Mouse (Mus musculus): Measurements from ENCODE around the gene Syt16.

The Syt16 gene

DNA sequence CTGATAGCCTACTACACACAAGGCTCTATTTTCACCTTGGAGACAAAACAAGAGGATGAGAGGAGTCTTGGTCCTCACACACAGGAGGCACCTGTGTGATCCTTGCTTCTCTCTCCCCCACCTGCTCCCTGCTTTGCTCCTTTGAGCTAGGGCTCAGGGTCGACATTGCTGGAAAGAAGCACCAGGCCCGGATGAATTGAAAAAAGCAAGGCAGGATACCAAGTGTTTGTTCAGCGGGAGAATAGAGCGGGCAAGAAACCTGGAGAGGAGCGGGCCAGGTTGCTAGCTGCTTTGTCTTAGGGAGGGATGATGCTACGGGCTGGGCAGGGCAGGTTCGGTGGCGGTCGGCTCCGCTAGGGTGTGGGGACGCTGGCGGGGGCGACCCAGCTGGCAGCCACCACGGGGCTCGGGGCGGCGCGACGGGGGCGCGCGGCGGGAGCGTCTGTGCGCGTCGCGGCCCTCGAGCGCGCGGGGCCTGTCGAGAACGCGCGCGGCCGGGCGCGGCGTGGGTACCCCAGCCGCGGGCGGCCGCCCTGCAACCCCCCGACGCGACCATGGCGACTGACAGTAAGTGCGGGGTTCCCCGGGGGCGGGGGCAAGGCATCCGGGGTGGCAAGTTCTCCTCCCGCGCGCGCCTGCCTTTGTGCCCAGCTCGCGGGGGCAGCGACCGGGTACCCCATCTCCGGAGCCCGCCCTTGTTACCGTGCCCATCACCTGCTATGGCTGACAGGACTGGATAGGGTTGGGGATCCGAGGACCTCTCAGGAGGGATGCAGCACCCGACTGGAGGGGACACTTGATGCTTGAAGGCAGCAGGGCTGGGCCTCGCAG lies at the start of gene Syt16:
TSS of gene Syt16 (plus strand) at position 365 of the 831 bp plus-strand sequence.
- DNase-seq, result peak; percentile 12 to 36

DNA sequence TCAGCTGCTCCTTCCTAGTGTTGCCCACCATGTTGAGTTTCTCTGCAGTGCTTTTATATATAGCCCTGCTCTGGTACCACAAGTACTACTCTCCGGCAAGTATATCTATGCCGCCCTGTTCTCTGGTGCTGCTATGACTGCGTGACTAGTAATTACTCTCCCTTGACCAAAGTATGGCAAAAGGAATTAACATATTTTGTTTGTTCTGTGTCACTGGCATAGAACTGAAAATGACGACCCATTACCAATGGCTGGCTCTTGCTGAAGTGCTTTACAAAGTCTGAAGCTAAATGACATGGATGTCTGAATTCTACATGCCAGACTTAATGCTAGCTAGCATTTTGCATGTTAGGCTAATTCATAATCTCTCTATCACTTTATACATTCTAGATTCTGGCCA lies 49.0 kb upstream of the Syt16 start:
- no peak for DNase-seq

DNA sequence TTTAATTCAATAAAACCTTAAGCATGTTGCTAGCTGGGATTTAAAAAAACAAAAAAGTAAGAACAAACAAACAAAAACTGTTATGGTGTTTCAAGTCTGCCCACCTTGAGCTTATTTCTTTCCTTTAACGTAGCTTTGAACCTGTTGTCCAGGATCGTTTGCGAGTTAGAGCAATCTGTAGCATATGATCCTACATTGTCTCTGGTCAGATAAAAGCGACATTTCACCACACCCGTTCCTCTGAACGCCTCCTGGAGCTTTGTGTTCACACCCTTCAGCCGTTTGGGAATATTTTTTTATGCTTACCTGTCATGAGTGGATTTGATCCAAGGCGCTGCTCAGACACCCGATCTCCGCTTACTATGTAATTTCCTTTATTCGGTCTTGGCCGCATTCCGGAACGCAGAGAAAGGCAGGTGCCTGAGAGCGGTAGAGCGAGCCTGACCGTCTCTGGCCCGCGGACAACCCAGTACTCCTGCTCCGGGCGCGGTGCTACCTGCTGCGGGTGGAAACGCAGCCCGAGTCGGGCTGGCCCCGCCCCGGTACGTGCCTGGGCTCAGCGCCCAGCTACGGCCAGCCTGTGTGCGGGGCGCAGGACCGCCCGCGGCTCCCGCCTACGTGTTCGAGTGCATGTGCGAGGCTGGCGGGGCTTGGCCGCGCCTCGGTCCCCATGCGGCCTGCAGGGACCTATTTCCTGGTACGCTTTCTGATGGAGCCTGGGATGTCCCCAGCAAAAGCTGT lies 48.0 kb upstream of the Syt16 start:
- DNase-seq, result peak in 1 of 2 experiments; percentile 15

DNA sequence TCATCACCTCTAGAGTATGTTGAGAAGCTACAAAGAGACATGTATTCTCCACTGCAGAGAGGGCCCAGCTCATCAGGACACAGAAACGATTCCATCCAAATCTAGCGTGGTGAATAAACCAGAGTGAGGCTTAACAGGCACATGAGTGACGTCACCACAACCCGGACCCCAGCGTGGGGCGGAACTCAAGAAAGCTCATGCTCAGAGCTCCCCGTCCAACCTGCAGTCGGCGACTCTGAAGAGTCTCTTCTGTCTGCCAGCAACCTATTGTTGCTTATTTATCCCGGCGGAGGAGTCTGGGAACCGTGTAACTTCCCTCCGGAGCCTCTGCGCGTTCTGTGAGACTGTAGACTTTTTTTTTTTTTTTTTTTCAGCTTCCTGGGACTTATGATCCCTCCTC lies 44.6 kb upstream of the Syt16 start:
- DNase-seq, result peak; percentile 59 to 74

DNA sequence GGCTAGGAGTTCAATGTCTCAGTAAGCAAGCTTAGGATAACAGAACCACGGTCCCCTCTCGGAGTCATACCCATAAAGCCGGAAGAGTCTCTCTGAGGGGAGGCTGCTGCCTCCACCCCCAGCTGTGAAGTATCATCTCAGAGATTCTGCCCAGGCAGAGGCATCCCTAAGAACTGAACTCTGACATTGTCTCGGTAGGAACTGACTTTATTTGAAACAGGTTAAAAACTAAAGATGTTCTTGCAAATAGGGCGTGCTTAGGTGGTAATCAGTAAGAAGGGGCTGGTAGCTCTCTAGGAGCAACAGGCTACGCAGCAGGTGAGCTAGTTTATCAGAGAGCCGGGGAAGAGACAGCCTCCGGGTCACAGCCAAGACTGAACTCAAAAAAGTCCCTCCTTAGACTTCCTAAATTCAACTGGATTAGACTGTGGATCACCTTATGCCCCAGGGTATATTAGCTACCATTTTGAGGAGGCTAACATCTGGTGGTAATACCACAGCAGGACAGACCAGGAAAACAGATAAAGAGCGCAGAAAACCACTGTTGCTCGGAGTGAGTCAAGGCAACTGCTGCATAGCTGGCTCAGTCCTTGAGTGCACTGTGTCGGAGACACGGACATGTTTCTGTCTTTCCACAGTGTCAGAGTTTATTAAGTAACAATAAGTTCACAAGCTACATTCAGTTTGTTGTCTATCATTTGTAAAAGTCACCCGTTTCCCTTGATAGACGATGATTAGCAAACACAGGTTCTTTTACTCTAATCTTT lies 43.9 kb upstream of the Syt16 start:
- DNase-seq, result peak; percentile 29 to 32

DNA sequence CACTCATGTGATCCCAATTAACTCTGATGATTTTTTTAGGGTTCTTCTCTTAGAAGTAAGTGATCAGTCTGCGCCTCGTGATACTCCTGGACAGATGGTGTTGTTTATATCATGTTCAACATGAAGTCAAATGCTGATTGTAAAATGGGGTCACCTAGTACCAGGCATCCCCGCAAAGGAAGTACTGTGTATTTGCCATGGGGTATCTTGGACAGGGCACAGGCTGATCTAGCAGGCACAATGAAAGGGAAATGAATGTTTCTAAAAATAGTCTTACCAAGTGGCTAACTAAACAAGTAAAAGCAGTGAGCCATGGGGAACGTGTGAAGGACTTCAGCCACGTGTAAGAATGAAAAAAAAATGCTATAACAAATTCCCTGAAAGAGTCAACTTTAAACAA lies 42.7 kb upstream of the Syt16 start:
- DNase-seq, result no peak

DNA sequence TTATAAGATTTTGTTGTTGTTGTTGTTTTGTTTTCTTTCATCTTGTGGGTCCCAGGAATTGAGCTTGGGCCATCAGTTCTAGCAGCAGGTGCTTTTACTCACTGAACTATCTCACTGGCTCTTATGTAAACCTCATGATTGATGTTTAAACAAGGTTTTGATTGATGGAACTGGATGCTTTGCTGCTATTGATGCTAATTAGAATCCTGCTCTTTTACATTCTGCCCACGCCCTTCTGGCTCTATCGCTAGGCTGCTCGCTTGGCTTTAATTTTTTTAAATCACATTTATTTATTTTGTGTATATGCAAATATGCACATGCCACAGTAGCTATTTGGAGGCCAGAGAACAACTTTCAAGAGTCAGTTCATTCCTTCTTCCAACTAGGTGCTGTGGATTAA lies 39.8 kb upstream of the Syt16 start:
- DNase-seq, result no peak

DNA sequence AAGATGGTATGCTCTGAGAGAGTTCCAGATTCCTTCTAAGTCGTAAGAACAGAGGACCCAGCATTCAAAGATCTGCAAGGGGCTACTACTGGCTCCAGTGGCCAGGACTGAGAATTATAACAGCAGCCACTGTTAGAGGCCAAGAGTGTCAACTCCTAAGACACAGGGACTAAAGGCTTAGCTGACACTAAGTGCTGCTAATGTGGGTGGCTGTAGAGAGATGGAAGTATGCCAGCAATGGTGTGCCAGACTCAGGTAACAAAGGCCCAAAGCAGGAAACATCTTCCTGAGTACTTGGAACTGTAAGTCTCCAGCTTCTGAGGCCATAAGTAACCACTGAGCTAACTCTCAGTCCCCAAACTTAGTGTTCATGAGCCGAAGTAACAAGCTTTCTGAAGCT lies 38.6 kb upstream of the Syt16 start:
- no peak for DNase-seq

DNA sequence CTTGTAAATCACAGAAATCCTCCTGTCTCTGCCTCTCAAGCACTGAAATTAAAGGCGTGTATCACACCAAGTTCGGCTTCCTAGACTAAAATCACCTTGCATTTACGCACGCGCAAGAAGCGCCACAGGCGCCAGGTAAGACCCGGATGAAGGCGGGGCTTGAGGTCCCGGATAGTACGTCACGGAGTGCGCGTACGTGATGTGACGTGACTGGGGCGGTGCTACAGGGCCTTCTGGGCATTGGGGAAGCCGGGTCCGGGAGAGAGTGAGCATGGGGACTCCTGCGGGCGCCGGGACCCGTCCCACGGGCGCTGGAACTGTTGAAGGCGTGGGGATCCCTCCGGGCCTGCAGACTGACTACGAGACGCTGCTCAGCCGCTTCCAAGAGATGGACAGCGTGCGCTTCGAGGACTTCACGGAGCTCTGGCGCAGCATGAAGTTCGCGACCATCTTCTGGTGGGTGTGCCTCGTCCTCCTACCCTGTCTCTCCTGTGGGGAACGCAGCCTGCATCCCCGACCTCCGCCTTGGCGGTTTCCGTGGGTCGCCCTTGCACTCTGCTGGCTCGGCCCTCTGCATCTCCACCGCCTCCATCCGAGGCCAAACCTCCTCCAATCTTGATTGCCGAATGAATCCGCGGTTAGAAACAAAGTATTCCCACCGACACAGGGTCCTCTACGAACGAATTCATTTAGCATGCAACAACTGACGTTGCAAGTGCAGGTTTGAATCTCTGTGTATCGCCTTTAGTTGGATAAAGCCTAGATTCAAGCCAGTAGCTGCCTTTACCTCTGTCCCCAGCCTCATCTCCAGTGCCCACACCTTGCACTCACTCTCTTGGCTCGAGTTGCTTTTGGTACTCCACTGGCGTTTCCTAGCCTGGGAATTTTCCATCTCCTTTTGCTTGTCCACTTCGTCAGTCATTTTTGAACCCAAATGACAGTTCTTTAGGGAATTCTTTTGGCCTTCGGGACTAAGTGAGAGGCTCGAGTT lies 32.9 kb upstream of the Syt16 start, which contains the start of gene Snapc1:
TSS of gene Snapc1 (plus strand) at position 191 of the 991 bp plus-strand sequence.
- peak; percentile 97 for DNase-seq

DNA sequence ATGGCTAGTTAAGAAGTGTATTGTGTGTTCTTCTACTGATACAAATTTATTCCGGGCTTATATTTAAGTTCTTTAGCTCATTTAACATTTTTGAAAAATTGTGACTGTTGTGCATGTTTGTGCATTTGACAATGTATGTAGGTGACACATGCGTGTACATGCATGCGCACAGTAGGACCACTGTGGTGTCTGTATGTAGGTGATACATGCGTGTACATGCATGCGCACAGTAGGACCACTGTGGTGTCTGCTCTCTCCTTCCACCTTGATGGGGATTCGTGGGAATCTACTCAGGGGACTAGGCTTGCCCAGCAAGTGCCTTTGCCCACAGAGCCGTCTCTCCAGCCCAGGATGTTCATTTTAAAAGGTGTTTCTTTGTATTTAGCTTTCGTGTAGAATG lies 28.3 kb upstream of the Syt16 start:
- no peak for DNase-seq

DNA sequence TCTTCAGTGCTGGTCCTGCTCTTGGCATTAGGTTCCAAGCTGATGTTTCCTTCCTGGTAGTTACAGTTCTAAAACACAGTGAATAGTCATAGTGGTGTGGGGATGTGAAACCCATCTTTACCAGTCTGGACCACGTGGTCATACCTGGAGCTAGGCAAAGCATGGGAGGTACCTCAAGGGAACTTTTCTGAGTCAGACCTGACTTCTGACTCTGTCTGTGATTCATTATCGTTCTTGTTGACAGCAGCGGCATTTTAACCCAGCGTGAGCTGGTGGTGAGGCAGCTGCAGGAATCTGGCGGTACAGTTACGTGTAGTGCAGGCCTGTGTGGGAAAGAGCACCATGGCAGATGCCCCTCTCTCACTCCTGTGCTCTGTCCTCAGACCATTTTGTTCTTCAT lies 22.9 kb upstream of the Syt16 start:
- no peak for DNase-seq

DNA sequence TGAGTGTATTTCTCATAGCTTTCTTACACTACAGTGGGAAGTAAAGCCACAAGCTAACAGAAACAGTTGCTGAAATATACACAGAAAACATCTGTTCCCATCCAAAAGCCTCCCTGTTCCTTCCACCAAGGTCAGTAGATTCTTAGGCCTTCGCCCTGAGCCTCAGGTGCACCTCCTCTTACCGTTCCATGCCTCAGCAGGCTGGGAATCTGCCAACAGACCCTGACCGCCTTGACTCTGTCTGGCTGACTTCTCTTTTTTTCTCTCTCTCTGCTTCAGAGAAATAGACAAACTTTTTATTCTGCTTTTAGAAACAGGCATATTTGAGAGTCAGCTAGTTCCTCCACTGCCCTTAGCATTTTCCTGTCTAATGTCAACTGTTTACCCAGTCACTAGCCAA lies 19.3 kb upstream of the Syt16 start:
- no peak for DNase-seq

DNA sequence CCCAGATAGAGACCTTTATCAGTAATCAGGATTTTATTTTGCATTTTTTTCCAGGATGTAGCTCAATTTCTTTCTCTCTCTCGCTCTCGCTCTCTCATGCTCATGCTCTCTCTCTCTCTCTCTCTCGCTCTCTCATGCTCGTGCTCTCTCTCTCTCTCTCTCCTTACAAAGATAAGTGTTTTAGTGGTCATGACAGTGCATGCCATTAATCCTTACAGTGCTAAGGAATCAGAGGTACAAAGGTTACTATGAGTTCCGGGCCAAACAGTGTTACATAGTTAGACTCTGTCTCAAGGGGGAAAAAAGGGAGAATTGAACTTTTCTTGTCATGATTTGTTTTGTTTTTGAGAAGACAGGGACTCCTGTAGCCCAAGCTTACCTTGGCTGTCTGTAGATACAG lies 17.8 kb upstream of the Syt16 start:
- no peak for DNase-seq

DNA sequence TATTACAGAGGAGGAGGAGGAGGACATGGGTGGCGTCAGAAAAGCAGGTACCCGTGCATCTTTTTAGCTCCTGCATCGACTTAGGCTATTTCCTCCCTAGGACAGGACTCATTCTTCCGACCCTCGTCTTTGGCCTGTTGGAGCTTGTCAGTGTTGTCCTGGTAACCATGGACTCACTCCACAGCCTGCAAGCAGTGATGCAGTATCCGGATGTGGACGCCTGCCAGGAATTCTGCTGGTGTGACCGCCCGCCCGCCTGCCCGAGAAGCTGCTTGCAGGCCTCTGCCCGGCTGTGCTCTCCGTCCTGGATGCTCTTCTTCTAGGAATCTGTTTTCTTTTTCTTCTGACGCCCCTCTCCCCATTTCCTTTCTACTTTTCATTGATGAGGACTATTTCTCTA lies 14.9 kb upstream of the Syt16 start:
- DNase-seq, result no peak

DNA sequence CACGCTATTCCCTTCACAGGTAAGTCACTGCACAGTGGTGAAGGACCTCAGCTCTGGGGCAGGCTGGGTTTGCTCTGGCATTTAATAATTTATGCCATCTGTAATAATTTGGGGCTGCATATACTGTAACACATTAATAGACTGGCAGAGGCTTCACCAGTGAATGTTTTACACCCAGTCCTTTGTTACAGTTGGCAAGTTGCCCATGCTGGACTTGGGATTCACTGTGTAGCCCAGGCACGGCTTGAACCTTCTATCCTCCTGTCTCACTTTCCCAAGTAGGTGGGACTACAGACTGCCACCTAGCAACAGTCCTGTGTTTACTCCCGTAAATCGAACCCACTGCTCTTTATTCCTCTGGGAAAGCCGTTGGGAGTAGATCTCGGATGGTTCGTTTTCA lies 11.2 kb upstream of the Syt16 start:
- DNase-seq, result no peak

DNA sequence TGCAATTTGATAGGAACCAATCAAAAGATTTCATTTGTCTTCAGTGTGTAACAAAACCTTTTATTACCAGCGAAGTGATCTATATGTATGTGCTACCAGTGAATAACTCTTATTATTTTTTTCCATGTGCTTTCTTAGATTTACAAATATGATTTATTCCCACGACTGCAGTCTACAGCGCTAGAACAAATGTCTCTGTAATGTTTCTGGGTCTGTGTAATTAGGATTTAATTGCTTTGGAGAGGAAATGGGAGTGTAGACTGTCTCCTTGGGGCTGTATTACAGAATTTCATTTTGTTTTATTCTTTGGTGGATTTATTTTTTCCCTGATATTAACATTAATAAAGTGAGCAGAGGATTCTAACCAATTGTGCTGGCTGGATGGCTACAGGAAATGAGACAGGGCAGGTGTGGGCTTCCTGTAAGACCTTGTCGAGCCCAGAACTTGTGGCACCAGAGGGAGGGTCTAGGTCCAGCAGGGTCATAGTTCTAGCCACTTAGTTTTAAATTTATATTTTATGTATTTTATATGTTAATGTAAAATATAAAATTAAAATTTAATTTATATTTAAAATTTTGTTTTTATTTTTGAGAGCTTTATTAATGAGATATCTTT lies 9.0 kb upstream of the Syt16 start:
- DNase-seq, result no peak

DNA sequence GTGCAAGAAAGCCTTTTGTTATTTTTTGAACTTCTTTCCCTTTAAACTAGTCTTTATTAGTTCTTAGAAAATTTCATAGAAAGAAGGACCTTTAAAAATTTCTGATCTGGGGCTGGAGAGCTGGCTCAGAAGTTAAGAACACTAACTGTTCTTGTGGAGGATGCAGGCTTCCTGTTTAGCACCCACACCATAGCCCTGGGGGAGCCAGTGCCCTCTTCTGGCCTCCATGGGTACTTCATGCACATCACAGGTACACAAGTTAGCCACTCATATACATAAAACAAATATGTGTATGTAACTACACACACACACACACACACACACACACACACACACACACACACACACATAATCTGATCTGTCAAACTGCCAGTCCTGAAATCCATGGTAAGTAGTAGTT lies 7.9 kb upstream of the Syt16 start:
- peak; percentile 72 to 75 for DNase-seq

DNA sequence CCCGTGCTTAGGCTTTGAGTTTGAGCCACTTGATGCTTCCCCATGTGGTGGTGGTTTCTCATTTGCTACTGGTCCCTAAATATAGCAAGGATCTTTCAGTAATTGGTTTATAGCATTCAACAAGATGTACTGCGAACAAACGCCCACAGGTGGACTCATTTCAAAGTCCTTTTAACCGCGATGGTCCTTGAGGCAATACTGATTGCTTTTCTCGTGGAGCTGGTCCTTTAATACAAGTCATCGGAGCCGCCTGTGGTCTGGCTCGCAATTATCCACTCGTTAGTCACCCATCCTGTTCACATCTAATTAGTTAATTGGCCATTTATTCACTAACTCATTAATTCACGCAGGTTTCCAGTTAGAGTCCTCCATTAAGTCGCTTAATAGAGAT lies 560 bp upstream of the Syt16 start:
- DNase-seq, result no peak

DNA sequence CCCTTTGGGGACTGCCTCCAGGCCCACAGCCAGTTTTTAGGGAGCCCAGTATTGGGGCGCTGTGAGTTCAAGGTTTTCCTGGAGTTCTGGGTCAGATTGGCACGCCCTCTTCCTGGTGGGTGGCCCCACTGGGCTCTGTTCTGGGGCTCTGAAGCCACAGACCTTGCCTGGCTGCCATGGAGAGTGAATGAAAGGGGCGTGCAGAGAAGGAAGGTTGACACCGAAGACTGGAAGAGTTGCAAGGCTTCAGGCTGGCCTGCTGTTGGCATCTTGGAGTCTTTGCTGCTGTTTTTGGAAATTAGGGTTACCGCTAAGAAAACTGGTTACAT lies 631 bp downstream of the Syt16 start:
- no peak for DNase-seq

DNA sequence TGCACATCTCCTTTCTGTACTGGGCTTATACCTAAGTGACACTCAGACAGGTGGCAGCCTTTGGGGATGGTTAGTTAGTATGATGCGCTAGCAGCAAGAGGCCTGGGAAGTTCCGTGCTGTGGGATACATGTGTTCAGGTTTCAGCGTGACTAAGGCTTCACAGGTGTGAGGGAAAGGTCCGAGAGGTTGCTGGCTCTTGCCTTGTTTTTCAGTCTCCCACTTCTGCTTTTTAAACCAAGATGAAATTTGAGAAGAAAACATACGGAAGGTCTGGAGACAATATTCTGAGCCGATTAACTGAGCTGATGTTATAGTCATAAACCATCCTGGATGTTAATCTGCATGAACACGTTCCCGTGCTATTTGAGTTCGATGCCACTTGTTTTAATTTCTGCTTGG lies 5.0 kb downstream of the Syt16 start:
- DNase-seq, result no peak

DNA sequence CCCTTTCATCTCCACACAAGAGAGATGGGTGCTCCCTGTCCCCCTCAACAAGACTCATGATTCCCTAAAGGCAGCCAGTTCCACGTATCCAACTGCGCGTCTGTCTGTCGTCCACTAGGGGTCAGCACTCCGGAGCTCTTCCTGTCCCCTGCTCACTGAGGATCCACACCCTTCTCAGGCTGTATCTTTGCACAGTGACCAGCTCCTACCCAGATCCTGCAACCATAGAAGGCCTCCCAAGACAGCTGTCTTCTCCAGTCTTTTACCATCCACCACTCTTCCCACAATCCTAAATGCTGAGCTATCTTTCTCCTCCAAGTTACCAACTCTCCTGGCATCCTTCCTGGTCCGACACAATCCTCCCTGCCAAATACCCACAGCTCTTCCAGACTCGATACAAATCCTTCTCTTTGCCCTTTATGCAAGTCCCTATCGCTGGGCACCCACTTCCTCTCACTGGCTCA lies 12.0 kb downstream of the Syt16 start:
- peak; percentile 19 to 29 for DNase-seq

DNA sequence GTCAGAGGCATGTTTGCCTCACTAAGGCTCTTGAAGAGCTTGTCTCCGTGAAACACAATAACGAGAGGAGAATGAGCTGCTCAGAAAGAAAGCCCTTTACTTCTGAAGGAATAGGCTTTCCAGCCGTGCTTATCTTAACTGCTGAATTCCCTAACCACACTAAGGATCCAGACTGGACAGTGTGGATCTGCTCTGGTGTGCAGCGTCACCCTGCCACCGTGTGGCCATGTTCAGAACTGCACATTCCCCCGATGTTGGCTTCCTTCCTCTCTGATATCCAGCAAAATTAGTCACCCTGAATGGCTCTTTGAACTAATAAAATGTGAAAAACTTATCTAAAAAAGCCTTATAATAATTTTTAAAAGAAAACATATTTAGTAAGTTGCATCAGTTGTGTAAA lies 16.3 kb downstream of the Syt16 start:
- peak; percentile 32 to 56 for DNase-seq

All from thymus, postnatal 36 days (tissue).